Mouse (Mus musculus): ENCODE measurements around the gene Farsa. TPM values are rescaled to one million over a fixed set of nuclear protein-coding genes. Genes with fewer than 3 reads are reported as not detected.

Farsa gene
- polyA plus RNA-seq, 1 experiment from 2014 or later, result 98.9 TPM

DNA sequence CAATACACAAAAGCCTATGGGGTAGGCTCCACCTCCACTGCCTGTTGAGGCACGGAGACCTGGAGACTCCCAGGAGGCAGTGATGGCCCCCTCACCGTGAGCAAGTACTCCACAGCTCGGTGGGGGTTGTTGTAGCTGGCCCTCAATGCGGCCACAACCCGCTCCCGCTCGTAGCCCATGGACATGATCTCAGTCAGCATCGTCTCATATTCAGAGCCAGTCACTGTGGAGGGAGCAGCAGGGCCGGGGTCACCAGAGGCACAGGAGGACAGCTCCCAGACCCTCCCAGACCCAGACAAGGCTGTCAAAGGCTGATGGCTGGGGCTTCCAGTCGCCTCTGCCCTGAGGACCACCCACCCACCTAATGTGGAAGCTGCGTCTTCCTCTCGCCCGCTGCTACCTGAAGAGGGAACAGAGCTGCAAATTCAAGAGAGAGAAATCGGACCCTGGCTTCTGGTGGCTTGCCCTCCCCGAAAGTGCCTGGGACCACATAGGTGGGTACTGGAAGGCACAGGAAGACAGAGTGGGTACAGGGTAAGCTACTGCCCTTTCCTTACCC lies 18.8 kb upstream of the Farsa start:
- no peak for ATAC-seq (ENCODE audit: low FRiP score)
- Histone ChIP-seq H3K9me3 (replicated peaks) (no peaks in the 10 kb centered on the region), H3K9ac (no peak overlapping the region), H3K36me3 (peaks cover 71% of the 10 kb centered on the region), H3K27me3 (no peaks in the 10 kb centered on the region), H3K4me2 (replicated peaks) (no peak overlapping the region), H3K4me3 (no peak overlapping the region), H3K4me1 (peaks cover 35% of the 10 kb centered on the region), H3K27ac (0 out of 2 replicates have a peak overlapping the region, but pooled peaks have one; percentile 42)
- WGBS, result 74% methylated on average over 15 of the region's 15 CpGs

DNA sequence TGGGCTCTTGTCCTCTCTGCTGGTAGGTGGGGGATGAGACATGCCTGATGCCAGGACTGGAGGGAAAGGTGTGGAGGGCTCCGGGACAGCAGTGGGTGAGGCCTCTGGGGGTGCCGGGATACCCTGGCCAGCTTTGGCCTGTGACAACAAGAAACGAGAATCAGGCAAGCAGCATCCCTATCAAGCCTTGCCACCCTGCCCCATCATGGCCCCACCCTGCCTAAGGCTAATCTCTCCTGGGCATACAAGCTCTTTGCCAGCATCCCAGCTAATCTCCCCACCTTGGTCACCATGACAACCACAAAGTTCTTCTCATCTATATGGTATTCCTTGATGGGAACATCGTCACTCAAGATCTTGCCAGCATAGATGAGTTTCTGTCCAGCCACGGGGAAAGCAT lies 18.3 kb upstream of the Farsa start:
- Histone ChIP-seq H3K36me3 (peaks cover 76% of the 10 kb centered on the region), H3K27me3 (no peaks in the 10 kb centered on the region), H3K4me3 (no peak overlapping the region), H3K4me1 (peaks cover 35% of the 10 kb centered on the region), H3K27ac (no peak overlapping the region), H3K9ac (no peak overlapping the region), H3K4me2 (replicated peaks) (no peak overlapping the region), H3K9me3 (replicated peaks) (no peaks in the 10 kb centered on the region)
- no peak for ATAC-seq (ENCODE audit: low FRiP score)
- 87% methylated on average over 5 of the region's 5 CpGs for WGBS

DNA sequence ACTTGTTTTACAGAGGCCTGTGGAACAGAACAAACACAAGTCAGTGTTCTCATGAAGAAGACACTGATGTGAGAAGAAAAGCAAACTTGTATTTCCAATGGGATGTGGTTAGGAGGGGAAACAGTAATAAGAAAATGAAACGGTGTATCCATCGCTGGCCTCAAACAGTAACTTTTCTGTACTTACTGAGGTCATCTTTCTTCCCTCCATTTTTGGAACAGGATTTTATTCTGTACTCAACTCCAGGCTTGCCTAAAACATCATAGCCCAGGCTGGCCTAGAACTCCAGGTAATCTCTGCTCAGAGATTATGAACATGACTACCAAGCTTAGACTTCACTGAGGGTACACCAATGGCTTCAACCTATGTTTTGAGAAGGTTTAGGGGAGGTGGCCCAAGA lies 17.4 kb upstream of the Farsa start:
- no peak for ATAC-seq (ENCODE audit: low FRiP score)
- Histone ChIP-seq H3K4me3 (peak overlapping the region; percentile 84), H3K27ac (no peak overlapping the region), H3K4me2 (replicated peaks) (peak overlapping the region; percentile 68), H3K4me1 (peaks cover 39% of the 10 kb centered on the region), H3K36me3 (peaks cover 78% of the 10 kb centered on the region), H3K9ac (peak overlapping the region; percentile 94), H3K27me3 (no peaks in the 10 kb centered on the region), H3K9me3 (replicated peaks) (no peaks in the 10 kb centered on the region)
- WGBS, result 98% methylated on average over 2 of the region's 2 CpGs

DNA sequence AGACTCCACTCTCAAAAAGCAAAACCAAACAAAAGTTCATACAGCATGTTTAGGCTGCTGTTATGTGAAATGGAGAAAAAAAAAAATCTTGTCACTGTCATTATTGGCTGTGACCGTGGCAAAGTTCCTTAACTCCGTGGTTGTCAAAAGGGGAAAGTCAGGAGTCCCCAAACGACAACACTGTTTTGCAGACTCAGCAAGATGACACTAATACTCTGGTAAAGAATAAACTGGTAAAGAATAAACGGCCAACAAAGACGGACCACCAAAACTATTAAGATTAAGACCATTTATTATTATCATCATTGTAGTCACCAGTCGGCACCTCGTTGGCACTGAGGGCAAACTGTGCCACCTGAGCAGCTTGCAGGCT lies 16.9 kb upstream of the Farsa start:
- peak overlapping the region; percentile 94 for H3K9ac ChIP-seq
- H3K4me2 ChIP-seq (replicated peaks), result peak overlapping the region; percentile 68
- H3K36me3 ChIP-seq, result peaks cover 78% of the 10 kb centered on the region
- peaks cover 41% of the 10 kb centered on the region for H3K4me1 ChIP-seq
- peak overlapping the region; percentile 84 for H3K4me3 ChIP-seq
- 9% methylated on average over 7 of the region's 7 CpGs for WGBS
- peak overlapping the region; percentile 84 for H3K27ac ChIP-seq
- no peak for ATAC-seq (ENCODE audit: low FRiP score)
- H3K9me3 ChIP-seq (replicated peaks), result no peaks in the 10 kb centered on the region
- no peaks in the 10 kb centered on the region for H3K27me3 ChIP-seq

DNA sequence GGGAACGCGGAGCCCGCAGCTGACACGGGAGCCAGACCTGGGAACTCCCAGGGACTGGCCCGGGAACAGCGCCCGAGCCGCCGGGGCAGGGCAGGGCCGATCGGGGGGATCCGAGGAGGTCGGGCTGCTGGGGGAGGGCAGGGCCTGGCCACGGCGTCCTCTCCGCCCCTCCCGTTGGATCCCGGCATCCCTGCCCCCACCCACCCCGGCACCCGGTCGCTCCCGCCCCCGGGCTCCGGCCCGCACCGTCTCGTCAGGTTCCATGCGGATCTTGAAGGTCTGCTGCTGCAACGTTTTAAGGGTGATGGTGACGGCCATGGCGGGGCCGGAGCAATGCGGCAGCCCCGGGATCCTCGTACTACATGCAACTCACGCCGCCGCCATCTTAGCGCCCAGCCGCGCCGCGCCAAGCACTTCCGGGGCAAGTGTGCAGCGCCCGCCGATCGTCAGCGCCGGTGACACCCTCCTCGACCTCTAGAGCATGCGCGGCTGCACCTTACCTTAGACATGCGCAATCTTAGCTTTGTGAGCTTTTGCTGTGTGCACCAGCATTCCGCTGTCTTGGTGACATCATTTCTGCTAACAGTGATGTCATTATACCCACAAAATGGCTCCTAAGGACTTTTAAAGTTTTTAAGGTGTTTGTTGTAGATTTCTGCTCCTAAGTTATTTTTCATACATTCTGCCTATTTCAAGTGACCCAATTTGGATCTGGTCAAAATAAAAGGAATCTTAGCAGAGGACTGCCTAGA lies 16.4 kb upstream of the Farsa start, which contains the start of gene Rad23a:
TSS of gene Rad23a (minus strand) at position 418 of the 752 bp plus-strand sequence.
- H3K36me3 ChIP-seq, result peaks cover 76% of the 10 kb centered on the region
- H3K27me3 ChIP-seq, result no peaks in the 10 kb centered on the region
- H3K9me3 ChIP-seq (replicated peaks), result no peaks in the 10 kb centered on the region
- H3K4me1 ChIP-seq, result peaks cover 44% of the 10 kb centered on the region
- H3K27ac ChIP-seq, result peak within 1 kb of the TSS; percentile 84
- H3K4me3 ChIP-seq, result peak within 1 kb of the TSS; percentile 84
- ATAC-seq (ENCODE audit: low FRiP score), result peak; percentile 95
- under 1% methylated on average over 45 of the region's 55 CpGs for WGBS
- peak within 1 kb of the TSS; percentile 94 for H3K9ac ChIP-seq
- peak within 1 kb of the TSS; percentile 68 for H3K4me2 ChIP-seq (replicated peaks)

DNA sequence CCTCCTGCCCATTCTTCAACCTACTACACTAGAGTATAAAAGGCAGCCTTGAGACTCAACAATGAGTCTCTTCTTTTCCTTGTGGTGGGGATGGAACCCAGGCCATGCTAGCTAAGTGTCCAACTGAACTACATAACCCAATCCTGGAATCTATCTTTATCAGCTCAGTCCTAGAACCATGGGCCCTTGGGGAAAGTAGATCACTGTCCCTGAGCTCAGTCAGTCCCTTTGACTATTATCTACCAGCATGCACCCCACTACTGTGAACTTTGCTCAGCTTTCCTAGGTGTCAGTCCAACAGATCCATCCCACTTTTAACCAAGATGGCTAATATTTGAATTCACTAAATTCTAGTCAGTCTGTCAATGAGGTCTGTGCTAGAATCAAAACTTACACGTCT lies 15.3 kb upstream of the Farsa start:
- ATAC-seq (ENCODE audit: low FRiP score), result no peak
- H3K4me3 ChIP-seq, result no peak overlapping the region
- no peak overlapping the region for H3K9ac ChIP-seq
- H3K36me3 ChIP-seq, result peaks cover 65% of the 10 kb centered on the region
- no peaks in the 10 kb centered on the region for H3K27me3 ChIP-seq
- no peak overlapping the region for H3K4me2 ChIP-seq (replicated peaks)
- H3K27ac ChIP-seq, result peak overlapping the region; percentile 25
- peaks cover 43% of the 10 kb centered on the region for H3K4me1 ChIP-seq
- 83% methylated on average over 1 of the region's 1 CpGs for WGBS
- no peaks in the 10 kb centered on the region for H3K9me3 ChIP-seq (replicated peaks)

DNA sequence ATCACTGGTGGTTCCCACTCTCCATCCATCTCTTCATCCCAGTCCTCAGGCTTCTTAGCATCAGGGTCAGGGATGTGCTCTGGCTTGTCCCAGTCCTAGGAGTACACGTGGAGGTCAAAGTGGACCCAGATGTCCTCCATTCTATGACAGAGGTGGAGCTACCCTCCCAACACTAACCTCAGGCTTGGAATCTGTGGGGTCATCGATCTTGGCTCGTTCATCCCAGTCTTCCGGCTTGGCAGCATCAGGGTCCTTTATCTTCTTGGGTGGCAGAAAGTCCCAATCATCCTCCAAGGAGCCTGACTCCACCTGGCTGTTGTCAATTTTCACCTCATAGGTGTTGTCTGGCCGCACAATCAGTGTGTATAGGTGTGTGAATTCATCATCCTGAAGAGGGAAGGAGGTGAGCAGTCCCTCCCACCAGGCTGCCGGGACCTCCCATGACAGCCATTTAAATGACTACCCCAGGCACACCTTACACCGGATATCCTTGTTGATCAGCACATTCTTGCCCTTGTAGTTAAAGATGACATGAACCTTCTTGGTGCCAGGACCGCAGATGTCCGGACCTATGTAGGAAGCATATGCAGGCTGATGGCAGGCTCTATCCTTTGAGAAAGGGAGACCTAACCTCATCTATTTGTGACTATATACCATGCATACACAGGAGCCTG lies 12.3 kb upstream of the Farsa start:
- Histone ChIP-seq H3K4me3 (peak overlapping the region; percentile 94), H3K4me1 (peaks cover 36% of the 10 kb centered on the region), H3K9me3 (replicated peaks) (no peaks in the 10 kb centered on the region), H3K4me2 (replicated peaks) (peak overlapping the region; percentile 76), H3K9ac (peak overlapping the region; percentile 96), H3K27me3 (no peaks in the 10 kb centered on the region), H3K27ac (no peak overlapping the region), H3K36me3 (peaks cover 39% of the 10 kb centered on the region)
- no peak for ATAC-seq (ENCODE audit: low FRiP score)
- WGBS, result 91% methylated on average over 9 of the region's 9 CpGs

DNA sequence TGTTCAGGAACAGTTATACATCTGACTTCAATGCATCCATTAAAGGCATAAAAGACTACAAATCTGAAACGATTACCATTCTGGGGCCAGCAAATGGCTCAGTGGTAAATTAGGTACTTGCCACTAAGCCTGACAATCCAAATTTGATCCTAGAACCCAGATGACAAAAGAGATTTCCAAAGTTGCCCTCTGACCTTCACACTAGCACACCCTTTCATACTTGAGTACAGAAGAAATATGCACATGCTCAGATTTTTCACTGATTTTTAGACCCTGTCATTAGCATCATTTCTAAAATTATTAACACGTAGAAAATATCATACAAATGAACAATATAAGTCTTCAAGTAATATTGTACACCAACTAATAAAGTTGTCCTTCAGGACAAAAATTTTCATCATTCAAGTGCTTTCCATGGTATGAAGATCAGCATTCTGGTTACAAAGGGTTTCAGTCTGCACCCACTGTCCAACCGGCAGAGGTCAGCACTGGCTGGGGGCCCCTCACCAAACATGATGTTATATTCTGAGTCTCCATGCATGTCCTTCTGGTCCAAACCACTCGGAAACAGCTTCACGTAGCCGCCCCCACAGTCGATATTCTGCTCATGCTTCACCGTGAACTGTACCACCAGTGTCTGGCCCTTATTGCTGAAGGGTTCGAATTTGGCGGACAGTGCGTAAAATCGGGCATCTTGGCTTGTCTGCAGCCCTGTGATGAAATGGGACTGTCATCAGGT lies 11.3 kb upstream of the Farsa start:
- Histone ChIP-seq H3K27ac (peak overlapping the region; percentile 89), H3K9me3 (replicated peaks) (no peaks in the 10 kb centered on the region), H3K9ac (peak overlapping the region; percentile 96), H3K4me3 (peak overlapping the region; percentile 94), H3K36me3 (peaks cover 39% of the 10 kb centered on the region), H3K4me2 (replicated peaks) (peak overlapping the region; percentile 76), H3K4me1 (peaks cover 33% of the 10 kb centered on the region), H3K27me3 (no peaks in the 10 kb centered on the region)
- ATAC-seq (ENCODE audit: low FRiP score), result no peak
- 16% methylated on average over 12 of the region's 12 CpGs for WGBS

DNA sequence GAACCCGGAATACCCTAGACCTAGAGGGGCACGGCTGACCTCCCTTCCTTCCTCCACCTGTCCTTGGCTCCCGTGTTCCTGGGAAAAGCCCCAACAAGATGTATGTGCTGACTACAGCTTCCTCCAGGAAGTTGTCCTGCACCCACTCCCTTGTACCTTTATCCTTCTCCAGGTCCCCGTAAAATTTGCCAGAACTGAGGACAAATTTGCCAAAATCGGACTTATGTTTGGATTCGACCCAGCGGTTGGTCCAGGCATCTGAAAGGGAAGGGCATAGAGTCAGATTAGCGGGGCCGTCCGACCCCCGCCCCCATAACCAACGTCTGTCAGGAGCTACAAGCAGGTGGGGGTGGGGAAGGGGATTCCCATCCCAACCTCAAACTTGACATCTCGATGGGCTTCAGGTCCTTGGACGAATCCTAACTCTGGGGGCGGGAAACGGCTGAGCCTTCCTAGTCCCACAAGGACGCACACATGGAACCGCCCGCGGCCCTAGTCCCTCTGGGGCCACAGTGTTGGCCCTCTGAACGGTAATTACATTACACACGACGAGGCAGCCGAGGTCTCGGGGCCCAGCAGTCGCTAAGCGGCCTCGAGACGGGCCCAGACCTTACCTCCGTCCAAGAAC lies 10.6 kb upstream of the Farsa start:
- H3K4me3 ChIP-seq, result peak overlapping the region; percentile 94
- H3K9ac ChIP-seq, result peak overlapping the region; percentile 96
- H3K27ac ChIP-seq, result peak overlapping the region; percentile 89
- H3K36me3 ChIP-seq, result peaks cover 39% of the 10 kb centered on the region
- ATAC-seq (ENCODE audit: low FRiP score), result peak; percentile 23
- WGBS, result 2% methylated on average over 30 of the region's 30 CpGs
- no peaks in the 10 kb centered on the region for H3K9me3 ChIP-seq (replicated peaks)
- no peaks in the 10 kb centered on the region for H3K27me3 ChIP-seq
- peaks cover 33% of the 10 kb centered on the region for H3K4me1 ChIP-seq
- H3K4me2 ChIP-seq (replicated peaks), result peak overlapping the region; percentile 76

DNA sequence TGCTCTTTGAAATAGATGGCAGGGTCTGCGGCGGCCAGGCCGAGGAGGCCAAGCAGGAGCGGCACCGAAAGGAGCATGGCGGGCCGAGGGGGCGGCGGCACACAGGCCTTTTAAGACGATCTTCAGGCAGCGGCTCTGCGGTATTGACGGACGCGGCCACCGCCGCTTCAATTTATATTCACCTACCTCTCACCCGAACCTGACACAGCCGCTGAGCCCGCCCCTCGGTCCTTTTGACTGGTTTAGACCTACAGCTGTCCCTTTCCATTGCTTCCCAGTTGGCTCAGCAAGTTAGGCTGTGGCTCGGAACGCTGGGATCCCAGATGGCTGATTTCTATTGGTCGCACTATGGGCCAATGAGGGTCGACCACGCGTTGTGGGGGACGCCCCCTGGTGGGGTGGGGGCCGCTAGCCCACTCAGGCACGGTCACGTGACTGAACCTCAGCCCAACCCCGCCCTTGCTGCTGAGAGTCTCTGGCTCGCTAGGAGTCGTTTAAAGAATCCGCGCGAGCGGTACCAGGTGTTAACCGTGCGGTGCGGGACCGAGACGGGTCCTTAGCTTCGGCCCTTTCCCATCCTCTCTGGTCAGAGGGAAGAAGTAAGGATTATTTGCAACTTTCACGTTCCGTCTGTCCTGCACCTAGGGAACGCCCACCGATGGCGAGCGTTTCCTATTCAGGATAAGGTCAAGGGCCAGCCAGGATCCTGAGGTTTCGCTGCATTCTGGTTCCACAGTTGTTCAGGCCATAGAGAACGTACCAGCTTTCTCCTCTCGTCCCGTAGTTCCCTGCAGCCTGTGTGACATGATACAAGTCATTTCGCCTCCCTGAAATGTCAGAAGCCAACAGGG lies 9.8 kb upstream of the Farsa start, which contains the start of gene Calr:
TSS of gene Calr (minus strand) at position 213 of the 851 bp plus-strand sequence.
- under 1% methylated on average over 55 of the region's 55 CpGs for WGBS
- peaks cover 31% of the 10 kb centered on the region for H3K36me3 ChIP-seq
- H3K4me3 ChIP-seq, result peak within 1 kb of the TSS; percentile 94
- peak within 1 kb of the TSS; percentile 76 for H3K4me2 ChIP-seq (replicated peaks)
- peak within 1 kb of the TSS; percentile 96 for H3K9ac ChIP-seq
- peak; percentile 99 for ATAC-seq (ENCODE audit: low FRiP score)
- H3K9me3 ChIP-seq (replicated peaks), result no peaks in the 10 kb centered on the region
- peaks cover 33% of the 10 kb centered on the region for H3K4me1 ChIP-seq
- peak within 1 kb of the TSS; percentile 89 for H3K27ac ChIP-seq
- no peaks in the 10 kb centered on the region for H3K27me3 ChIP-seq

Measured in hindbrain, embryonic 12.5 days (tissue).